Mouse (Mus musculus) retina, postnatal 7 days (tissue): ENCODE measurements around the gene Oaz3.

Experiments used
- DNase-seq: peaks from one replicate; pipeline ENCODE4 v3.0.0-alpha.2; 2012; ENCODE audit warnings: low read depth, low spot score

Oaz3 gene

DNA sequence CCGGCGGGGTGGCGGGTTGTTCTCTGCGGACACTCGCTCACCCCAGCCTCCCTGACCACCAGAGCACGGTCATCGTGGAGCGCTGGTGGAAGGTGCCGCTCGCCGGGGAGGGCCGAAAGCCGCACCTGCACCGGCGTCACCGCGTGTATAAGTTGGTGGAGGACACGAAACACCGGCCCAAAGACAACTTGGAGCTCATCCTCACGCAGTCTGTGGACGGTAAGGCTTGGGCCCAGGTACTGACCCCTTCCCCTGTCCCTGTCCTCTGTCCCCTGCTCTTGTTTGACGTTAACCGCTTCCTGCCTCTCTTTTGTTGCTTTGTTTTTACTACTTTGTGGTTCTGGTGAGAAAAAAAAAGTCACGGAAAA, at the start of gene Oaz3:
Gene Oaz3, minus strand, starts transcription at position 319 of the 368 bp plus-strand sequence.
- no peak for DNase-seq

DNA sequence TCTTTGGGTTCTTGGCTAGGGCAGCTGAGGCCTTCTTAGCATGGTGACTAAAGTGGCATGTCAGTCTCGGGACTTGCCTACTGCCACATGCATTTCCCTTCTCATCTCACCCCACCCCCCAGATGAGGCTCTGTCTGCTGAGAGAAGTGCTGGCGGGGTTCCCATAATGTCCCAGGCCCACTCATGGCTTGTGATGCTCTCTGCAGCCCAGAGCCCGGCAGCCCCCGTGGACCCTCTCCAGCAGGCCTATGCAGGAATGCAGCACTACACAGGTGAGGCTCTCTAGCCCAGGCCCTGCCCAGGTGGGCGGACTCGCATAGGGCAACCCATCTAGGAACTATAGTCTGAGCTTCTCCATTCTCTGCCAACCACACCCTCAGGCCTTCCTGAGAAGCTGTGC, 43.9 kb upstream of the Oaz3 start:
- DNase-seq: no peak

DNA sequence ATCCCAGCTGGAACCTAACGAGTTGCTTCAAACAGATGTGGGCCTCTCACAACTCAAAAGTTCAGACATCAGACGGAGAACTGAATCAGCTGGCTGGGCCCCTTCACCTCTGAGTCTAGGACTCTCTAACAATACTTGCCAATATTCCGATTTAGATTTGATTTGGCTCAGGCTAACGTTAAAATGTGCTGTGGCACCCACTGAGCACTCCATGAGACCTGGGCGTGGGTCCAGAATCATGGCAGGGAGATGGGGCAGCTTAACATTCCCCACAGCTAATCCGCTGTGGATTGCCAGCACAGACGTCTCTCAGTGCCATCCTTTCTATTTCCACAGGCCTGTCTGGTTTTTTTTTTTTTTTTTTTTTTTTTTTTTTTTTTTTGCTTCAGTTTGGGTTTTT, 42.2 kb upstream of the Oaz3 start:
- no peak for DNase-seq

DNA sequence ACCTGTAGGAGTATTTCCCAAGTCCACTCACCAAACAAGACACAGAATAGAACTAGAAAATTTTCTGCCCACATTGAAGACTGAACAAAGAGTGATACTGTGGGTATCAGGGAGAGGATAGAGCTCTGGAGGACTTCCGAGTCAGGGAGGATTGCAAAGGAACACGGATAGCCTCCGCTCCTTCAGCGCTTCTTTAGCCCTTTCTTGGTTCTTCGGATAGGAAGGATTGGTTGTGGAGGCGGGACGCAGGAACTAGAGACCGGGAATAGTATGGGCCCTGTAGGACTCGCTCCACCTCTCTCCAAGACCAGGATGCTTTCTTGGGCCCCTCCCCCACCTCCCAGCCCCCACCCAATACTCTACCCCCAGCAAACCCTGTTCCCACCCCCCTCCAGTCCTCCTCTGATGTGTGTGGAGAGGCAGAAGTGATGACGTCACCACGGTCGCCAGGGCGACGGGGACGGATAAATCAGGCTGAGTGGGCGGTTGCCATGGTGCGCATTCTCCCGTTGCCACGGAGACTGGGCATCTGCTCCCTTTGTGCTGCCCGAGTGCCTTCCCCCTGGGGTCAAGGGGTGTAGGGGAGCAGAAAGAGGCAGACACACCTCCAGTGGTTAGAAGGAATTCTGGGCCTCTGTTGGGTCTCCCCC, 40.2 kb upstream of the Oaz3 start:
- peak; percentile 68 for DNase-seq

DNA sequence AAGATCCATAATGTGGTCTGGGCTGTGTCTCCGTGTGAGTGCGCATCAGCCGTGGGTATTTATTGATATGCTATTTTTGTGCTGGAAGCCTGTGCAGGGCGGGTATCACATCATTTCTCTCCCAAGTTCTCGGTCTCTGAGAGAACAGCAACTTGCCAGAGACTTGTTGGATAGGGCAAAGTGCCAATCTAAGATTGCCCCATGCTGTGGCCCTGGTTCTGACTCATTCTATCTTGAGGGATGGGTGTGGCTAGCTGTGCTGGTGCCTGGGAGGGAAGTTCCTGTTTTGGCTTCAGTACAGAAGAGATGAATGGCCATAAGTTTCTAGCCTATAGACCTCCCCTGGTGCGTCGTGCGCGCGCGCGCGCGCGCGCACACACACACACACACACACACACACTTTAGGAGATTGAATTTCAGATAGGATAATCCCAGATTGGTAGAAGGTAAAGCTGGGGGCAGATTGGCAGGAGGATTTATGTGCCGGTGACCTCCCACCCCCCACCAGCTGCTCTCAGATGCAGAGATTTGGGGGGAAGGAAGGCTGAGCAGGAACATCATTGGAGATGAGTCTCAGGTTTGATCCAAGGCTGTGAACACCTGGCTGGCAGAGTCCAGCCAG, 39.2 kb upstream of the Oaz3 start:
- peak; percentile 61 for DNase-seq

DNA sequence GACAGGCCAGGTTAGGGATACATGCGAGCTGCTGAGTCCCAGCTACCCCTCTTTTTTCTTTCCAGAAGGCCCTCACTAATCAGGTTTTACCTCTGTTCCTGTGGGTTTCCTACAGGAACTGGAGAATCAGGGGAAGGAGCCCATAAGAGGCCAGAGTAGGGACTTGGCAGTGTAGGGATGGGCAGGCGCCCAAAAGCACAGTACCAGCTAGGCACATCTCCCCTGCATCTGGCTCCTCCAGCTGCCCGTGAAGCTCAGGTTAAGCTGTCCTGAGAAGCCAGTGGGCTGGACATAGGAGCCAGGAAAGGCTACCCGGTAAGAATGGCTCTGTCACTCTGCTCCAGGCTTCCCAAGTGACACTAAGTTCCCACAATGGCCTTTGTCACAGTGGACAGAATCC, 37.7 kb upstream of the Oaz3 start:
- no peak for DNase-seq

DNA sequence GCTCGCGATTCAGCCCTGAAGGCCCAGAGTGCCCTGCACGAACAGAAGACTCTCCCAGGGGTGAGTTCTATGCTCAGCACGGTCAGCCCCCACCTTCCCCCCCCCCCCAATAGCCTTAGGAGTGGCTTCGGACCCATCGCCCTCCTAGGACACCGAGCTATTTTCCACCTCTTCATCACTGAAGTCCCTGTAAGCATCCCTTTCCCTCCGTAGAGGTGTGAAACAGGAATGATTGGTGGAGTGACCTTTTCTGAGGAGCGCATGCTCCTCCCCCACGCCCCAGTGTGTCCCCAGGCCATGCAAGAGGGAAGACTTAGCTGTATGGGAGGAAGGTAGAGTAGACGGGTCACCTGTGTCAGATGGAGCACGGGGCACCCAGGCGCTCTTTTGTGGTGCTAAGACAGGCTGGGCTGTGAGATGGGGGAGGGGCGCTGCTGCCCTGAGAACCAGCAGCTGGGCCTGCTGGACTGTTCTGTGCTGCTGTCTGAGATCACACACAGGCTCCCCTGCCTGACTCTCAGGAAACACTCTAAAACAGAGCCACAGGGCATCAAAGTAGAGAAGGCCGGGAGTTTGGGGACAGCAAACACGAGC, 36.7 kb upstream of the Oaz3 start, which contains the start of gene Riiad1:
Gene Riiad1, minus strand, starts transcription at position 51 of the 594 bp plus-strand sequence.
- no peak for DNase-seq

DNA sequence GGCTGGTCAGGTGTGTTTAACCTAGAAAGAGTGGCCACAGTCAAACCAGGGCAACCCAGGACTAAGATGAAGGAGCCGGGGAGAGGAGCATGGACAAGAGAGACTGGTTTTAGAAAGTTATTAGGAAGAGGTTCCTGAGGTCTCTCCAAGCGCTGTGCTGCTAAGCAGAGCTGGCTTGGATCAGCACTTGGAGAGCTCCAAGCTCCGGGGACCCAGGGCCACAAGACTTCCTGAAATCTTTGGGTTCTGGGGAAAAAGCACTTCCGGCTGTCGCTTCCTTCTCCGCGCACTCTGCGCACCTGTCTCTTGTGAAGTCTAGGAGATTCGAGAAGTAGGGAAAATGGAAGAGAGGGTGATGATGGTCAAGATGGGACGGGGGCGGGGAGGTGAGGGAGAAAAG, 35.8 kb upstream of the Oaz3 start:
- DNase-seq: no peak

DNA sequence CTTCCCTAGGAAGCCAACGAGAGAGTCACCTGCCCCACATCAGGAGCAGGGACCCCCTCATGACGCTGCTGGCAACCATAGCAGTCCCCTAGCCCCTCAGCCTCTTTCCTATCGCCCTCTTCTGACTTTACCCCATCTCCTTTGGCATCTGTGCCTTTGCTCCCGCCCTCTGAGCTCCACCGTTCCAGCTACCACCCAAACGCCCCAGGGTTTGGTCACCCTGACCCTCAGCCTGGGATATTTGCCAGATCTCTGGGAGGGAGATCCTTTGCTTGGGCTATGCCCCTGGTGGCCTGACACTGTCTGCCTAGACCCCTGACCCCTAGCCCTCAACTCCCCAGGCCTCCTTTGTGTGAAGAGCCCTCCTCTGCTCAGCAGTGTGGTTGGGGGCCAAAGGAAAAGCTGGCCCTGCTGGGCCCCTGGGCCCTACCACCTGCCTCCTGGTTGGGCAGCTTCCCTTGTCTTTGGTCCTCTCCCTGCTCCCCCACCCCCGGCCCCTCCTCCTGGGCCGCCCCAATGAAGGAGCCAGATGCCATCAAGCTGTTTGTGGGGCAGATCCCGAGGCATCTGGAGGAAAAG, 35.0 kb upstream of the Oaz3 start:
- no peak for DNase-seq

DNA sequence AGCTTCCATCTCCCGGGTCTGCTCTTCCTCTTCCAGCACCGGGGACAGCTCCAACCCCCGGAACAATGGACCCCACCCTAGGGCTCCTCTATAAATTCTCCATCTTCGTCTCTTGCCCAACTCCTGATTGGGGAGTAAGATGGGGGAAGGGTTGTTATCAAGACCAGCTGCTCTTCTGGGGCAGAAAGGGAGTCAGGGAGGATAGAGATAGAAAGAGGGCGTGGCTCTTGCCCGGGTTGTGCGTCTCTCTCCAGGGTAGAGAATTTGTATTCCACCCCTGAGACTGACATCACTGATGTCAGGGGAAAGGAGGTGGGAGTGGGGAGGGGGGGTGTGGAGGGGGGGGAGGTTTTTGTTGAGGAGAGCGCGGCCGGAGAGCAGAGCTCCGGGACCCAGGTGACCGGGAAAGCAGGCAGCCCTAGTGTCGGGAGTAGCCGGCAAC, 34.3 kb upstream of the Oaz3 start, which contains the start of gene Celf3:
Gene Celf3, plus strand, starts transcription at position 315 of the 442 bp plus-strand sequence.
- DNase-seq: peak; percentile 81

DNA sequence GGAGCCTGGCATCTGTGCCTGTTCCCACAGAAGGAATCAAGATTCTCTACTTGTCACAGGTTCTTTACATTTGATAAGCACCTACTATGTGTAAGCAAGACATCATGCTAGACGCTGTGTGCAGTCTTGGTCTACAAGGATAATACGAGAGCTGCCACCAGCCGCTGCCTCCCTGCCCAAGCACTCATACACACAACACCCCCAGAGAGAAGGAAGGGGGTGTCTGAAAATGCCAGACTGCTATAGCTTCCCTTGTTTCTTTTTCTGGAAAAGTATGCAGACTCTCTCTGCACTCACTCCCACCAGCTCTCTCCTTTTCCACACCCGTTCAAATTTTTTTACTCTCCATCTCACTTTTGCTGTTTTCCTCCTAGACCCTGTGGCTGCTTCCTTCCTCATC, 33.7 kb upstream of the Oaz3 start:
- DNase-seq: no peak

DNA sequence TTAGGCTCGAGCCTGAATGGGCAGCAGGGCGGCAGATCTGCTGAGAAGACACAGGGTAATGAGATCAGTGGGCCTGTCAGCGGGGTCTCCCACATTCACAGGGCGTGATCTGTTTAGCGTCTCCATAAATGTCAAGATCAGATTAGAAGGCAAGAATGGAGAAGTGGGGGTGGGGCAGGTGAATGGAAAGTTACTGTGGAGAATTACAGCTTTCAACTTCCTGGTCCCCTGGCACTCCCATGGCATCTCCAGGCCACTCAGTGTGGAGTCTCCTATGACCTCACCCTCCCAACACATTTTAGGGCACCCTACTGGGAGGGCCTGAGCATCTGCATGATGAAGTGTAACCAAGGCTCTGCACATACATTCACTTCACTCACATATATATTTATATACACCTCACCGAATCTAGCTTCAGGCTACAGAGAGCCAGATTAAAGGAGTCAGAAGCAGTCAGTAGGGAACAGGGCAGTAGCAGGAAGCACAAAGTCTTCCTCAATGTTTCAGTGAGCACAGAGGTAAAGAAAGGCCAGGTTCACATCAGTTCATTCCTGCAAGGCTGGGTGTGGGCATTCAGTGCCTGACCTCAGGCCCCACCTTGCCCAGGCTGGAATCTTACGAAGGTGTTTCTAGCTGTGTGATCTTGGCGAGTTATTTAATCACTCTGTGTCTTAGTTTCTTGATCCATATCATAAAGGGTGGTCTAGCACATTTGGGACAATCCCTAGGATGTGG, 32.8 kb upstream of the Oaz3 start:
- no peak for DNase-seq

DNA sequence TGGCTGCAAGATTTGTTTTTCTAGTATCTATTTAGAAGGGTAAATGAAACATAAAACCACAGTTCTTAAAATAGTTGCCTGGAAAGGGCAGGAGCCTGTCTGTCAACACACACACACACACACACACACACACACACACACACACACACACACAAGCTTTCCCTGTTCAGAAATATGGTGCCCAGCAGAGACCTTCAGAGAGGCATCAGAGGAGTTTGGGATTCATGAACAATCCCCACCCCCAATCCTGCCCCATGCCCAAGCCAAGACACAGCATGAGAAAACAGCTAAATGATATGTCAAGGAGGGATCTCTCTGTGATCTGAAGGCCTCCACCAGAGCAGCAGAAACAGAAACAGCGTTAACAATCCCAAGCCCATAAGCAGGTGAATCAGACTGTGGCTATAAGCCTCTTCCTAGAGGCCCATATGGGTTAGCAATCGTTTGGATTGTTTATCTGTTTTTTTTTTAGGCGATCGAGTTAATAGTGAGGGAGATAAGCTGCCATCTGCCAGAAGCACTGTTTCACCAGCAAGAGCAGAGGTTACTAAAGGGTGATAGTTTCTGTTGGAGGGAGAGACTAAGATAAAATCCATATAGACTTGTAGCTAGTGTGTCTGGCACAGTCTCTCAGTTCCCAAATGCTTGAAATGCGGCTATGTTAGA, 30.0 kb upstream of the Oaz3 start:
- DNase-seq: peak; percentile 52

DNA sequence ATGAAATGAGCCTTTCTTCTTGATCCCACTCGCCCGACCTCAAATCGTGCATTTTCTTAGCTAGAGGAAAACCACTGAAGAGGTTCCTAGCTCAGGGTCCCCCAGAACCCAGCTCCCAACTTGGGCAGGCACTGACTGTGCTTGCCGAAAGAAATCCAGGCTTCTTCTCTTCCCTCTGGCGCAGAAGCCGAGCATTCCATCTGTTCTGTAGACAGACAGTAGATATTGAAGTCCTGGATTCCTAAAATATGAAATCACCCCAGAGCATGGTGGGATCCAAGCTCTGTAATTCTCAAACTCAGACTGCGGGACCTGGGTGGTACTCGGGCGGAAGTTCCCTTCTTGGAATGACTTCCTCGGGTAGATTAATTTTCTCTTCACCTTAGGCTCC, 29.4 kb upstream of the Oaz3 start:
- no peak for DNase-seq

DNA sequence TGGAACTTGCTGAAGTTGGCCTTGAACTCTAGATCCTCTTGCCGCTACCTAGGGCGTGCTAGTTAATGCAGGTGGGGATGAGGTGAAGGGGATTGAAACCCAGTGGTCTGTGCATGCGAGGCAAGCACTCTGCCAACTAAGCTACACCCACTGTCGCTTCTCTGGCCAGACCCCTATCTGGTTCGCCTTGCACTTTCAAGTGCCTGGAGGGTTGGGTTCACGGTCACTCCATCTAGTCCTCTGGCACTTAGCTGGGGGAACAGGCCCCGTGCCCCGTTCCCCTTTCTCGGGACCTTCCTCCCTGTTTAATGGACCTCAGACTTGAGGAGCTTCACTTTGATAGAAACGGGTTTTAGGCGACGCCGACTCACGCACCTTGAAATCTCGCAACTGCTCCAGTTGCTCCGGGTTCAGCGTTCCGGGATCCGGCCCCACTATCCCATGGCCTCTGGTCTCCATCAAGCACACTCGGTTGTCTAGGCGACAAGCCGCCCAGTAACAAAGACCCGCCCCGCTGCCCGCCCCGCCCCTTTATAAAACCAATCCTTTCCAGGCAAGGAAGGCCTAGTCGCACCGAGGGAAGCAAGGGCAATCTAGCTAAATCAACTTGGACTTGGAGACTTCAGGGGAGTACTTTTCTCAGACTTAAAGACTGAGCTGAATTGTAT, 28.9 kb upstream of the Oaz3 start:
- DNase-seq: no peak

DNA sequence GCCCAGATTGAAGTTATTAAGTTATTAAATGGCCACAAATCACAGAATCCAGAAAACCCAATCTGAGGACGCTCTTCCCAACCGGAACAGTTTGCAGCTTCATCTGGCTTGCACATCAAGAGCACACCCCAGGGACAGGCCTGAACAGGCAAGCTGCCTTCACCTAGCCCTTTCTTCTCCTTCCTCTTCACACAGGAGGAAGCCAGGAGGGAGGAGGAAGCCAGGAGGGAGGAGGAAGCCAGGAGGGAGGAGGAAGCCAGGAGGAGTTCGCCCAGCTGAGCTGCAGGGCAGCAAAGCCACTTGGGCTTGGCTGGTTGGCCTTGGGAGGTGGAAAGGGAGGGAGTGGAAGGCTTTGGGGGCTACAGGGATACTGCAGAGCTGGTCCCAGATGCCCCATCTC, 25.2 kb upstream of the Oaz3 start:
- DNase-seq: no peak

DNA sequence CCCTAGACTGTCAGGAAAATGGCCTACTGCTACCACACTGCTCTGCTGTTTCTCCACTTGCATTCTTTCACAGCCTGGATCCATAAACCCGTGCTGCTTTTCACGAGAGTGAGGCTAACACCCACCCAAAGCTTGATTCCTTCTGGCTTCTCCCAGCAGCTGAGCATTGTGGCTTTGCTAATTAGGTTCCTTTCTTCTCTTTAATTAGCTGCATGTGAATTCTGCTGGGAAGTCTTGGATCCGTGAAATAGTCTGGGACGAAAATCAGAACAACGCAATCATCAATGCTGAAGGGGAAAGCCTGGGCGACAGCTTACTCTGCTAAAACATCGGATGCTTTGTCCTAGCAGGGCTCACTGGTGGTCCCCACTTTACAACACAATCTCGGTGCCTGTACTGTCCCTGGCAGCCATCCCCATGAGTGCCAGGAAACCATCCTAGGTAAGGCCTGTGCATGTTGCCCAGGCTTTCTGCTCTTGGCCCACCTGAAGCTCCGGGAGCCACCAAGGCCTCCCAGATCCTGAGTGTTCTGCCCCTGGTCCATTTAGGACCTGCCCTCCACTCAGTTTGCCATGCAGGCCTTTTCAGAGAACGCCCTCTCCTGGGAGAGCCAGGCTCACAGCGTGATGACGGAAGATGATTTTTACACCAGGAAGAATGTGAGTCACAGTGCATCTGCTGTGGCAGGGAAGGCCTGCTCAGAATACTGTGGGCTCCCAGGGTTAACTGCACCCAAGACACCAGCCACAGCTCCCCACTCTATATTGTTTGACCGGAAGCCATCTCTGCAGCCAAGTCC, 22.1 kb upstream of the Oaz3 start:
- DNase-seq: no peak

DNA sequence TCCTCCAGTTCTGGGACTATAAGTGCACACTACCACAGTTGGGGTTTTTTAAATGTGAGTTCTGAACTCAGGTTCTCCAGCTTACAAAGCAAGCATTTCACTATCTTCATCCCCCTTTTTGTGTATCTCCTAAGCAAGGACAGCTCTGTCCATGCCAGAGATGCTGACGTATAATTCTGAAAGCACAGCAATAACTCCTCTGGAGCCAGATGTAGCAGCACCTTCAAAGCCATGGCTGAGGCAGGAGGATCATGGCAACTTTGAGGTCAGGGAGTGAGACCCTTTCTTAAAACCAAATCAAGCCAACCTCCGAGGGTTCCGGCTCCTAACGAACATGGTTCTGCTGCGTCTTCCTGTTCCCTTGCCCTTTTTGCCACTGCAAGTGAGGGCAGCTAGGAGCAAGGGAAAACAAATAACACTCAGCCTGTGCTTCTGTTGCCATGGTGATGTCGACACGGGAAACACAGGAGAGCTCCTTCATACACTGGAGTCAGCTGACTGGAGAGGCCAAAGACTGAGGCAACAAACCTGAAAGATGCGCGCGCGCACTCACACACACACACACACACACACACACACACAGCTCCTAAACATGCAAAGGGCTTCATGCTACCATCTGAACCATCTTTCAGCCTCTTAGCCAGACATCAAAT, 20.3 kb upstream of the Oaz3 start:
- no peak for DNase-seq

DNA sequence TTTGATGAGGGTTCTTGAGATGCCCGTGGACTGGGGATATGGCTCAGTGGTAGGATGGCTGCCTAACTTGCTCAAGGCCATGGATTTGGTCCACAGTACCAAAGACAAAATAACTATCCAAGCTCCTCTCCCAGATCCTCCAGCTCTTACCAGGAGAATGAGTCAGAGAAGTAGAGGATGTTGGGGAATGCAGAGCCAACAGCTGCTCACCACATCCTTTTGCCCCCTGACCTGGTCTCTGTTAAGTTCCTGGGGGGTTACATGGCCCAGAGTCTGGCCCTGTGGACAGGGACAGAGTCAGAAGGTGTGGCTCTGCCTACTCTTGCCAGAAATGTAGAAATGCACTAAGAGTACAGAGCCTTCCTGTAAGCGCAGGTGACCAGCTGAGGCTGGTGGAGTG, 16.1 kb upstream of the Oaz3 start:
- DNase-seq: no peak

DNA sequence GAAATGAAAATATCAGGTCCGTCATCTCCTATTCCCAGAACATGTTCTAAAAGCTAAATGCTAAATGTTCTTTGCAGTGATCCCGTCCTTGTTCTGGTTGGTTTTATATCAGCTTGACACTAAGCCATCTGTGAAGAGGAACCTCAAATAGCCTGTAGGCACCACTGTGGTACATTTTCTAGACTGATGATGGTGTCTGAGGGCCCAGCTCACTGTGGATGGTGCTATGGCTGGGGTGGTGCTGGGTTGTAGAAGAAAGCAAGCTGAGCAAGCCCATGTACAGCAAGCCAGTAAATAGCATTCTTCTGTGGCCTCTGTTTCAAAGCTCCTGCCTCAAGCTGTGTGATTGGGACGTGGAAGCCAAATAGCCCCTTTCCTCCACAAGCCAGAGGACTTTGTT, 13.3 kb upstream of the Oaz3 start:
- DNase-seq: no peak
